9 mouse cellular contexts compared by ENCODE assay signal in genomic region chr8:127440161-127440833, GRCm38 (mm10).
A peak's percentile ranks its signal among the peaks of the same experiment; 100 is the strongest.
DNase-seq lines count a peak whose midpoint lies in the region; ATAC-seq and TF ChIP-seq lines count a peak whose summit lies in the region.
"Had no signal": no experiment of that assay in that cellular context is flagged by ENCODE, and none has a peak within 500 bp of the region (broad histone marks: within the 10 kb centered on the region; RNA-seq: fewer than 3 reads in every experiment).

No protein-coding gene starts in this region.

- TF ChIP-seq POLR2A in myocyte (IDR thresholded peaks at IDR 0.05; ENCODE audit: insufficient read length, low read depth): no peak

- H3K36me3 ChIP-seq in forebrain, postnatal 0 days (ENCODE audit: insufficient read depth): no peaks in the 10 kb centered on the region
- H3K36me3 ChIP-seq in myocyte (ENCODE audit: control insufficient read depth, insufficient read depth): no peaks in the 10 kb centered on the region
- H3K36me3 ChIP-seq: neural tube, embryonic 12.5 days had no signal

- no peaks in the 10 kb centered on the region for H3K27me3 ChIP-seq in forebrain, postnatal 0 days (ENCODE audit: insufficient read depth, low read length)
- H3K27me3 ChIP-seq in myocyte (ENCODE audit: control insufficient read depth, insufficient read depth, insufficient read length): no peaks in the 10 kb centered on the region
- H3K27me3 ChIP-seq: neural tube, embryonic 12.5 days had no signal

- peaks cover 8% of the 10 kb centered on the region for H3K4me1 ChIP-seq in forebrain, postnatal 0 days (ENCODE audit: insufficient read depth)
- H3K4me1 ChIP-seq: neural tube, embryonic 12.5 days had no signal

- peak; percentile 17; the same call in 1 of the 2 replicates for ATAC-seq in forebrain, postnatal 0 days

- TF ChIP-seq CTCF in forebrain, postnatal 0 days (IDR thresholded peaks at IDR 0.05; ENCODE audit: low read depth): no peak

- no peaks in the 10 kb centered on the region for H3K9me3 ChIP-seq in forebrain, postnatal 0 days (ENCODE audit: low read length)
- H3K9me3 ChIP-seq: neural tube, embryonic 12.5 days had no signal

- DNase-seq in right cerebral cortex, adult 18-20 months: peak; percentile 57
- DNase-seq in right cerebral cortex, postnatal 4 days: no peak
- no peak for DNase-seq in forebrain, postnatal 0 days
- peak; percentile 70 for DNase-seq in kidney, postnatal 10 days
- no peak for DNase-seq in urinary bladder, postnatal 4 days (ENCODE audit: low spot score in 2 of 2)
- DNase-seq in layer of hippocampus, postnatal 36 days: no peak
- no peak for DNase-seq in c-Kit-positive CD71-positive TER-119-positive erythroid progenitor cells, embryonic 14.5 days (ENCODE audit: low spot score)

- H3K79me2 ChIP-seq in myocyte (ENCODE audit: control insufficient read depth, insufficient read depth): no peaks in the 10 kb centered on the region

- H3K9ac ChIP-seq in forebrain, postnatal 0 days: no peak overlapping the region
- H3K9ac ChIP-seq: neural tube, embryonic 12.5 days had no signal

- H3K4me3 ChIP-seq in forebrain, postnatal 0 days (ENCODE audit: low read depth, low read length): no peak overlapping the region
- H3K4me3 ChIP-seq in myocyte: no peak overlapping the region
- H3K4me3 ChIP-seq: neural tube, embryonic 12.5 days had no signal

- peak overlapping the region; percentile 80 for H3K27ac ChIP-seq in forebrain, postnatal 0 days (ENCODE audit: low read depth, low read length)
- H3K27ac ChIP-seq: neural tube, embryonic 12.5 days had no signal

- H3K4me2 ChIP-seq in forebrain, postnatal 0 days (ENCODE audit: low read depth): no peak overlapping the region
- H3K4me2 ChIP-seq in myocyte (ENCODE audit: low read depth): peak overlapping the region; percentile 50
- H3K4me2 ChIP-seq: neural tube, embryonic 12.5 days had no signal

- 66% methylated on average over 9 of the region's 9 CpGs for WGBS in forebrain, postnatal 0 days

- H3ac ChIP-seq in myocyte (ENCODE audit: control insufficient read depth, insufficient read length): no peak overlapping the region

TF ChIP-seq in myocyte, 11 proteins besides CTCF, POLR2A, EP300 and RAD21:
- TF ChIP-seq MAX (IDR thresholded peaks at IDR 0.05; ENCODE audit: low read depth): no peak
- no peak for TF ChIP-seq POLR2AphosphoS2 (IDR thresholded peaks at IDR 0.05; ENCODE audit: insufficient read length, low read depth)
- TF ChIP-seq MYOD1 (IDR thresholded peaks at IDR 0.05; ENCODE audit: control insufficient read depth in 1 of 3, insufficient read length in 2 of 3, low read depth in 2 of 3): no peak
- TF ChIP-seq TCF3 (IDR thresholded peaks at IDR 0.05; ENCODE audit: insufficient read length, low read depth): no peak
- TF ChIP-seq SRF (IDR thresholded peaks at IDR 0.05; ENCODE audit: control insufficient read depth, insufficient read length, low read depth): no peak
- no peak for TF ChIP-seq MYOG (IDR thresholded peaks at IDR 0.05; ENCODE audit: control insufficient read depth in 1 of 3, insufficient read depth in 1 of 3, insufficient read length in 2 of 3, low read depth in 2 of 3)
- TF ChIP-seq REST (IDR thresholded peaks at IDR 0.05; ENCODE audit: insufficient read depth, insufficient read length): no peak
- TF ChIP-seq E2F4 (IDR thresholded peaks at IDR 0.05; ENCODE audit: insufficient read depth): no peak
- TF ChIP-seq USF1 (IDR thresholded peaks at IDR 0.05; ENCODE audit: low read depth): no peak
- TF ChIP-seq CEBPB (IDR thresholded peaks at IDR 0.05; ENCODE audit: insufficient read depth, poor library complexity, severe bottlenecking): no peak
- no peak for TF ChIP-seq TCF12 (IDR thresholded peaks at IDR 0.05; ENCODE audit: insufficient read depth, poor library complexity, severe bottlenecking)

Comparison
In these comparisons a context has a peak if more than half of its experiments do, and no peak if none do; other contexts are left out.
1. DNase-seq: peak in right cerebral cortex, adult 18-20 months (single experiment) and kidney, postnatal 10 days (single experiment); none in right cerebral cortex, postnatal 4 days (single experiment), forebrain, postnatal 0 days (single experiment), urinary bladder, postnatal 4 days (0 of 2), layer of hippocampus, postnatal 36 days (0 of 2) and c-Kit-positive CD71-positive TER-119-positive erythroid progenitor cells, embryonic 14.5 days (single experiment).